ENCODE assay signal across 7 mouse cellular contexts in the genomic region with DNA sequence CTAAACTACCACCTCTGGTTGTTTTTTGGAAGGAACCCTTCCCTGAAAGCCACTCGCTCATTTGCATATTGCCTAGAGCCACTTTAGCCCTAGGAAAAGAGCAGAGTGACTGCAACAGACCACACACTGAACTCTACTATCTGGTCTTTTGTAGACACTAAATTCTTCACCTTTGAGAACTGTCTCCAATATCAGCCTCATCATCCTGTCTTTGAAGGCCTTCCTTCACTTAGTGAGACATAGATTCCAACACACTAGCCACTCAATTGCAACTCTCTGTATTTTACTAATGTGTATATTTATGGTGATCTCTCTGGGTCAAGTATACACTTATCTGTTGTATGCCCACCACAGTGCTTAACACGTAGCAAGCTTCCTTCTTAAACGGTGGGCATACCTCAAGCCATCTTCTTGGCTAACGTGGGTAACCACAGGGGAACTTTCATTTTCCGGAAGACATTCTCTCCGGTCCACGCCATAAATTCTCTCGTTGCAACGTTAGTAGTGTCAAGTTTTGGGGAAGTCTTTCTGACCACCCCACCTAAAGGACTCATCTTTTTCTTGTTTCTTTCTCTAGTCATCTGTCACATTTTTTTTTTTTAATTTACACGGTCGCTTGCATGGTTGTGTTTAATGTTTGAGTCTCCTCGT. TPM values are rescaled to one million over a fixed set of nuclear protein-coding genes. Genes with fewer than 3 reads are reported as not detected.
DNase-seq lines count a peak whose midpoint lies in the region; ATAC-seq and TF ChIP-seq lines count a peak whose summit lies in the region.

No protein-coding gene starts in this region.

- H3K4me2 ChIP-seq in liver, embryonic 12.5 days, result peak overlapping the region; percentile 80

- H3K4me3 ChIP-seq in C2C12 (ENCODE audit: insufficient read depth, poor library complexity, severe bottlenecking), result peak overlapping the region; percentile 52
- H3K4me3 ChIP-seq in forebrain, embryonic 10.5 days, result peak overlapping the region; percentile 93
- peak overlapping the region; percentile 91 for H3K4me3 ChIP-seq in liver, embryonic 12.5 days

- H3K9ac ChIP-seq in liver, embryonic 12.5 days, result peak overlapping the region; percentile 86

- 37% methylated on average over 12 of the region's 12 CpGs for WGBS in forebrain, embryonic 10.5 days
- 11% methylated on average over 12 of the region's 12 CpGs for WGBS in liver, embryonic 12.5 days (ENCODE audit: insufficient replicate concordance)

- peaks cover 8% of the 10 kb centered on the region for H3K36me3 ChIP-seq in C2C12 (ENCODE audit: control insufficient read depth, insufficient read depth)
- H3K36me3 ChIP-seq in forebrain, embryonic 10.5 days (replicated peaks), result peaks cover 29% of the 10 kb centered on the region
- peaks cover 34% of the 10 kb centered on the region for H3K36me3 ChIP-seq in liver, embryonic 12.5 days

- no peak for TF ChIP-seq CTCF in C2C12 (IDR thresholded peaks at IDR 0.05; ENCODE audit: control insufficient read depth, insufficient read depth, insufficient read length)

- peaks cover 12% of the 10 kb centered on the region for H3K4me1 ChIP-seq in forebrain, embryonic 10.5 days
- H3K4me1 ChIP-seq in liver, embryonic 12.5 days, result peaks cover 18% of the 10 kb centered on the region

- peak overlapping the region; percentile 96 for H3K27ac ChIP-seq in forebrain, embryonic 10.5 days
- peak overlapping the region; percentile 85 for H3K27ac ChIP-seq in liver, embryonic 12.5 days

- no peaks in the 10 kb centered on the region for H3K9me3 ChIP-seq in forebrain, embryonic 10.5 days
- H3K9me3 ChIP-seq in liver, embryonic 12.5 days (replicated peaks), result no peaks in the 10 kb centered on the region

- peak; percentile 67 for DNase-seq in 416B (ENCODE audit: low read depth)
- DNase-seq in forebrain, embryonic 10.5 days (ENCODE audit: extremely low spot score, low spot score), result no peak
- no peak for DNase-seq in ovary, postnatal 10 days (ENCODE audit: low spot score)
- no peak for DNase-seq in thymus, postnatal 4 days
- DNase-seq in right cerebral cortex, postnatal 25 days, result no peak

- peaks cover 18% of the 10 kb centered on the region for H3K79me2 ChIP-seq in C2C12 (ENCODE audit: control insufficient read depth, insufficient read depth)

- no peaks in the 10 kb centered on the region for H3K79me3 ChIP-seq in C2C12 (ENCODE audit: low read depth)

- ATAC-seq in liver, embryonic 12.5 days, result no peak

- peak overlapping the region; percentile 94 for H3ac ChIP-seq in C2C12 (ENCODE audit: control insufficient read depth, insufficient read length, low read depth)

- no peaks in the 10 kb centered on the region for H3K27me3 ChIP-seq in C2C12 (ENCODE audit: control insufficient read depth, insufficient read depth, insufficient read length)
- no peaks in the 10 kb centered on the region for H3K27me3 ChIP-seq in forebrain, embryonic 10.5 days (ENCODE audit: poor library complexity, severe bottlenecking)
- no peaks in the 10 kb centered on the region for H3K27me3 ChIP-seq in liver, embryonic 12.5 days (replicated peaks)

TF ChIP-seq in C2C12, 6 proteins besides CTCF, POLR2A, EP300 and RAD21:
- TF ChIP-seq CEBPB (IDR thresholded peaks at IDR 0.05; ENCODE audit: low read depth) (no peak), FOSL1 (IDR thresholded peaks at IDR 0.05; ENCODE audit: insufficient read depth, low read length, poor library complexity, severe bottlenecking) (no peak), USF1 (IDR thresholded peaks at IDR 0.05; ENCODE audit: low read depth) (no peak), MYOD1 (IDR thresholded peaks at IDR 0.05; ENCODE audit: control insufficient read depth, insufficient read length, low read depth) (no peak), MAX (IDR thresholded peaks at IDR 0.05) (no peak), MYOG (IDR thresholded peaks at IDR 0.05; ENCODE audit: control insufficient read depth, extremely low read depth, insufficient read length) (no peak)

RNA-seq across cellular contexts. Expression of a gene that starts 0.9 kb away (rescaled TPM):
- 13.1 TPM for polyA plus RNA-seq in C2C12 (2012; fragmentation: generic; extraction: Trizol)
- polyA plus RNA-seq in forebrain, embryonic 10.5 days (2016; fragmentation: Nextera tagmentation; extraction: Ambion mirVana), result 23.4 and 24.2 TPM in 2 replicates
- 13.6 and 13.7 TPM in 2 replicates for polyA plus RNA-seq in liver, embryonic 12.5 days (2016; fragmentation: Nextera tagmentation; extraction: Ambion mirVana)

RNA-seq across cellular contexts. Expression of a gene that starts 49.5 kb away (rescaled TPM):
- 77.7 TPM for polyA plus RNA-seq in C2C12 (2012; fragmentation: generic; extraction: Trizol)
- polyA plus RNA-seq in forebrain, embryonic 10.5 days (2016; fragmentation: Nextera tagmentation; extraction: Ambion mirVana), result 80.2 and 81.1 TPM in 2 replicates
- 36.5 and 38.3 TPM in 2 replicates for polyA plus RNA-seq in liver, embryonic 12.5 days (2016; fragmentation: Nextera tagmentation; extraction: Ambion mirVana)
